Mouse (Mus musculus): ENCODE measurements at regions not wholly inside any gene's neighbourhood (a gene's known extent, or its start where the extent isn't known, plus 50 kb on each side); places are given as distances from the start of the nearest gene placed in this dataset.

DNA sequence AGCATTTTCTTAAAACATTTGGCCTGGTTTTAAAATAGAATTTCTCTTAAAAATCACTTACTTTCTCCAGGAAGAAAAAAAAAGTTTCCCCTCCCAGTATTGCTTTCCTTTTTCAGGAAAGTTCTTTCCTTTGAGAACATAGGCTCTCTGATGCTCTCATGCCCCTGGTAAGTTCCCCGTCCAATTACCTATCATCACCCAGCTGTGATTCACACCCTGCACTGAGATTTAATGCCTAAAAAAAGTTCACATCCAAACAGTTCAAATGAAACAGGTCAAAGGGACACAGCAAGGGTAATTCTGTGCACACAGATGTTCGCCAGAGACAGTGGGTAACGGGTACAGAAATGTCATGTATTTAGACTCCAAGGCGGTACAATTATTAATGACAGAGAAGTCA lies 191.8 kb upstream of the Tll1 start:
- no peaks in the 10 kb centered on the region for H3K36me3 ChIP-seq (replicated peaks)
- no peaks in the 10 kb centered on the region for H3K4me1 ChIP-seq
- no peaks in the 10 kb centered on the region for H3K9me3 ChIP-seq
- H3K27me3 ChIP-seq (ENCODE audit: poor library complexity, severe bottlenecking): no peaks in the 10 kb centered on the region
- WGBS: 84% methylated on average over 4 of the region's 4 CpGs
- DNase-seq (ENCODE audit: extremely low spot score, low spot score): no peak
- H3K4me3 ChIP-seq: no peak overlapping the region
- no peak overlapping the region for H3K27ac ChIP-seq

DNA sequence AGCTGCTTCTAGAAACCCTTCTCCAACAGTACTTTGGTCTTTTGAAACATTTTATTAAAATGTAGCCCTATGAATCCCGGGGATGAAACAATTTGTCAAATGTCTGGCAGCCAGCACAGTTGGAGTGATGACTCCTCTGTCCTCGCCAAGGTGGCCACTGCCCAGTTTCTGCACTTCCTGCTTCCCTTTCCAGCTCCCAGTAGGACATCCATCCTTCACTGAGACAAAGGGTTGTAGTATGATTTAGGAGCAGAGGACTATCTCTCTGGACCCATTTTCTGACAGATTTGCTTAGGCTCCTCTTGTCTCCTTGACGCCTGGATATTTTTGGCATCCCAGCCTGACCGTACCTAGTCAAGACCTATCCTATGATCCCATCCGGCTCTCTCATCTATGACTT lies 189.7 kb upstream of the Tll1 start:
- no peak overlapping the region for H3K4me3 ChIP-seq
- 88% methylated on average over 5 of the region's 5 CpGs for WGBS

DNA sequence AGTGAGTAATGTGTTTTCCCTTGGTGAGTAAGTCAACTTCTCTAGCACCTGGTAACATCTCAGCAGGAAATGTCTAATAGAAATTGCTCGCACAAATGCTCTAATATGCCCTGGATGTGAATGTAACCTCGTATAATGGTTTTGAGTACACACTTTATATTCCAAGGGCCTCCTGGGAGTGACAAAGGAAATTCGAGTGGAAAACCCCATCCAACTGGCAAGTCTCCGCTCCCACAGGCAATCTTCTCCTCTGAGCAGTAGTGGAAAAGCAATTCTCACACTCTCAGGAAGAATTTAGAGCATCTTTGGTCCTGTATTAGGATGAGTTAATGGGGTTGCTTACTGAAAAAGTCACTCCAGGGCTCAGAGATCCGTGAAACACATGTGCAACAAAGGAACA lies 183.4 kb upstream of the Tll1 start:
- no peaks in the 10 kb centered on the region for H3K36me3 ChIP-seq (replicated peaks)
- WGBS: 83% methylated on average over 5 of the region's 5 CpGs
- no peak overlapping the region for H3K4me3 ChIP-seq
- H3K4me1 ChIP-seq: no peaks in the 10 kb centered on the region
- H3K27me3 ChIP-seq (ENCODE audit: poor library complexity, severe bottlenecking): no peaks in the 10 kb centered on the region
- no peak overlapping the region for H3K27ac ChIP-seq
- no peak for DNase-seq (ENCODE audit: extremely low spot score, low spot score)
- H3K9me3 ChIP-seq: no peaks in the 10 kb centered on the region

More for the DNA sequence above, 189.7 kb upstream of the Tll1 start:
- Histone ChIP-seq H3K4me1 (no peaks in the 10 kb centered on the region), H3K36me3 (replicated peaks) (no peaks in the 10 kb centered on the region), H3K9me3 (no peaks in the 10 kb centered on the region), H3K27me3 (ENCODE audit: poor library complexity, severe bottlenecking) (no peaks in the 10 kb centered on the region), H3K27ac (no peak overlapping the region)
- no peak for DNase-seq (ENCODE audit: extremely low spot score, low spot score)

DNA sequence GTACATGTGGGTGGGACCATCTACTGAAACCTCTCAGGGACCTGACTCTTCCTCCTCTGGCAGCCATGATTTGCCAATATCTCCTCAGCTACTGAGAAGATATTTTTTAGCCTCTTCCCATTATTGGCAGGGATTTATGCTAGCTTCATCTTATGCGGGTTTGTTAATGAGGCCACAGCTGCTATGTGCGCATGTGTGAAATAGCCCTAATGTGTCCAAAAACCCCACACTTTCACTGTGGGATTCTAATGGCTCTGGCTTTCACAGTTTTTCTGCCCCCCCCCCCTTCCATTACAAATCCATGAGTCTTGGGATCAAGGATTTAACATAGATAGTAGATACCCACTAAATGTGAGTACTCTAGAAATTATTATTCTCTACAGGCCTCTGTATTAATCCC lies 182.2 kb upstream of the Tll1 start:
- H3K27me3 ChIP-seq (ENCODE audit: poor library complexity, severe bottlenecking): no peaks in the 10 kb centered on the region
- no peak overlapping the region for H3K27ac ChIP-seq
- no peaks in the 10 kb centered on the region for H3K4me1 ChIP-seq
- no peak for DNase-seq (ENCODE audit: extremely low spot score, low spot score)
- no peaks in the 10 kb centered on the region for H3K36me3 ChIP-seq (replicated peaks)
- H3K4me3 ChIP-seq: no peak overlapping the region
- no peaks in the 10 kb centered on the region for H3K9me3 ChIP-seq
- 96% methylated on average over 2 of the region's 2 CpGs for WGBS

DNA sequence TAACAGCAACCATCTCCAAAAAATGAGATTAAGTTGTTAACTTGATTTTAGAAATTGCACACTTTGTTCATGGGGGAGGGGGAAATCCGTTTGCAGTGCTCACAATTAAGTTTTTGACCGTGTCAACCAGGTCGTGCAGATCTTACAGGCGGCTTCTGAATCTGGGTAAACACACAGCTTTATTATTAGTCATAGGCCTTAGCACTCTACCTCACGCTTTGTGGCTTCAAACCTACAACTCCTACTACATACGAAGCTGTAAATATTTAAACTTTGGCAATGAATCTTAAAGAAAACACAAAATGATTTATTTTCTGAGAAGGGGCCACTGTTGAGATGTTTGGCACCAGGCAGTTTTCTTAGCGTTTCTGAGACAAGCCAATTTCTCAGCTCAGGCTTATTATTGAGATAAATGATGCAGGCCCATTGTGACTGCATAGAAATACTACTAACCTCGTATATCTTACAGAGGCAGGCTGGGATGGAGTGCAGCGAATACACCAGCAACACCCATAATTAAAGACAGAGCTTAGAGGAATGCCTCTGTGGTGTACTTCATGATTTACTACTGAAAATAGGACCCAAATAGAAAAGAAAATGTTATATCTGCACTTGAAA lies 173.8 kb upstream of the Tll1 start:
- Histone ChIP-seq H3K27me3 (ENCODE audit: poor library complexity, severe bottlenecking) (no peaks in the 10 kb centered on the region), H3K4me1 (no peaks in the 10 kb centered on the region), H3K4me3 (no peak overlapping the region), H3K9me3 (no peaks in the 10 kb centered on the region), H3K27ac (no peak overlapping the region), H3K36me3 (replicated peaks) (no peaks in the 10 kb centered on the region)
- DNase-seq (ENCODE audit: extremely low spot score, low spot score): no peak
- 90% methylated on average over 9 of the region's 9 CpGs for WGBS

DNA sequence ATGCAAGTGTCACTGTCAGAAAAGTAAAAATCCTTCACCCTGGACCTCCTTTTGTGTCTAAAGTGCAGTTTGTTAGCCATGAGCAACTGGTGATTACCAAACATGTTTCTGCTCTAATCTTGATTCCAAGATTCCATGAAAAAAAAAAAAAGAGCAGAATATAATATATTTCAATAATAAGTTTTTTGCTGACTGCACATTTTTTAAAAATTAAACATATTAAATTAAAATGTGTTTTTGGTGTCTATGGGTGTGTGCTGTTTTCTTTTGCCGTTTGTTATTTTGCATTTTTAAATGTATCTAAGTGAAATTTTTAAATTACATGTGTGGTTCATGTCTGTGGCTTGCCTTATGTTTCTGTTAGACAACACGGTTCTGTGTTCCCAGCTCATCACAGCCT lies 171.8 kb upstream of the Tll1 start:
- no peaks in the 10 kb centered on the region for H3K36me3 ChIP-seq (replicated peaks)
- 88% methylated on average over 2 of the region's 2 CpGs for WGBS

DNA sequence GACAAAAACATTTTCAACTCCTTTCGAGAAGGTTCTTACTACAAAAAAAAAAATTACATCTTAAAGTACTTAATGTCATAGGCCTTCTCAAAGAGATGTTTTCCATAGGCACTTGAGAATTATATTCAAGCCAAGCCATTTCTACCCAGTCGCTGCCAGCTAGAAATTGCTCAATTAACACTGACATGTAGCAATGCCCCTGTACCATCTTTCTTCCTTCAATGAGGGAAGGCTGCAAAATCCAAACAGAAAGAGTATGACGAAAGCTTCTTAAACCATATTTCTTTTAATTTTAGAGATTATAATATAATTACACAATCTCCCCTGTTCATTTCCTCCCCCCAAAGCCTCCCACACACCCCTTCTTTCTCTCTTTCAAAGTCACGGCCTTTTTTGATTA lies 169.4 kb upstream of the Tll1 start:
- Histone ChIP-seq H3K27ac (no peak overlapping the region), H3K9me3 (no peaks in the 10 kb centered on the region), H3K27me3 (ENCODE audit: poor library complexity, severe bottlenecking) (no peaks in the 10 kb centered on the region), H3K4me1 (0 out of 2 replicates have a peak, but pooled peaks cover under 1% of the 10 kb centered on the region), H3K36me3 (replicated peaks) (no peaks in the 10 kb centered on the region), H3K4me3 (no peak overlapping the region)
- 93% methylated on average over 4 of the region's 4 CpGs for WGBS
- no peak for DNase-seq (ENCODE audit: extremely low spot score, low spot score)

More for the DNA sequence above, 171.8 kb upstream of the Tll1 start:
- H3K4me1 ChIP-seq: no peaks in the 10 kb centered on the region
- no peaks in the 10 kb centered on the region for H3K27me3 ChIP-seq (ENCODE audit: poor library complexity, severe bottlenecking)
- no peak overlapping the region for H3K4me3 ChIP-seq
- DNase-seq (ENCODE audit: extremely low spot score, low spot score): no peak
- no peaks in the 10 kb centered on the region for H3K9me3 ChIP-seq
- H3K27ac ChIP-seq: no peak overlapping the region

DNA sequence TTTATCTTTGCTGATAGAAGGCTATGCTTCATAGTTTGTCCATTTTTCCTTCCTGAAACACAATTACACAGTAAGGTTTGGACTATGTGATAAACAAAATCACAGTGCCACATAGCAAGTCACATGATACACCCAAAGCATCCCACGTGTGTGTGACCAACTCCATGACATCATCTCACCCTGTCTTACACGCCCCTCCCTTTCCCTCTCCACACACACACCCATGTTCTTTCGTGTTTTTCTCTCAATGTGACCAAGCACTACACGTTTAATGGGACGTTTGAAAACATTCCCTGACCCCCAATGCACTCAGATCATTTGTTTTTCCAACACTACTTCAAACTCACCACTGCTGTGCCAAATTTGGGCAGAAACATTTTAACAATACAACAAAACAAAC lies 168.9 kb upstream of the Tll1 start:
- peaks cover 6% of the 10 kb centered on the region; the same call in 1 of the 2 replicates for H3K4me1 ChIP-seq
- no peak overlapping the region for H3K27ac ChIP-seq
- no peaks in the 10 kb centered on the region for H3K9me3 ChIP-seq
- H3K27me3 ChIP-seq (ENCODE audit: poor library complexity, severe bottlenecking): no peaks in the 10 kb centered on the region
- no peak overlapping the region for H3K4me3 ChIP-seq
- no peaks in the 10 kb centered on the region for H3K36me3 ChIP-seq (replicated peaks)
- DNase-seq (ENCODE audit: extremely low spot score, low spot score): no peak
- WGBS: 84% methylated on average over 5 of the region's 5 CpGs

DNA sequence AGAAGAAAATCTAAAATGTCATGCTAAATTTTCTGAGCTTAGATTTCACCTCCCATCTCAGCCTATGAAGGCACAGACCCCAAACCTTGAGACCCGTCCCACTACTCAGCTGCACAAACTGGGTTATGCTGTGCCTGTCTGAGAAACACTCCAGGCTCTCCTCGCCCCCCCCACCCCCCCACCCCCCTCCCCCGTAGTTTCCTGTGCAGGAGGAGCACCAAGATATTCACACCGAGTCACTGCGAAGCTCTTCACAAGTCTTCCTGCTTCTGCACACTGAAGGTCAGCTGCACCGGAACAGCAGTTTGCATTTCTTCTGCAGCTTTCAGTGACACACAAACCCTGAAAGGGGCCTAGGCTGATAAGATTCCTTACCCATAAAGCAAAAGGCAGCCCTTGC lies 163.9 kb upstream of the Tll1 start:
- Histone ChIP-seq H3K9me3 (no peaks in the 10 kb centered on the region), H3K27me3 (ENCODE audit: poor library complexity, severe bottlenecking) (no peaks in the 10 kb centered on the region), H3K4me1 (peaks cover 16% of the 10 kb centered on the region), H3K4me3 (no peak overlapping the region), H3K36me3 (replicated peaks) (no peaks in the 10 kb centered on the region), H3K27ac (no peak overlapping the region)
- DNase-seq (ENCODE audit: extremely low spot score, low spot score): no peak
- WGBS: 50% methylated on average over 6 of the region's 6 CpGs

DNA sequence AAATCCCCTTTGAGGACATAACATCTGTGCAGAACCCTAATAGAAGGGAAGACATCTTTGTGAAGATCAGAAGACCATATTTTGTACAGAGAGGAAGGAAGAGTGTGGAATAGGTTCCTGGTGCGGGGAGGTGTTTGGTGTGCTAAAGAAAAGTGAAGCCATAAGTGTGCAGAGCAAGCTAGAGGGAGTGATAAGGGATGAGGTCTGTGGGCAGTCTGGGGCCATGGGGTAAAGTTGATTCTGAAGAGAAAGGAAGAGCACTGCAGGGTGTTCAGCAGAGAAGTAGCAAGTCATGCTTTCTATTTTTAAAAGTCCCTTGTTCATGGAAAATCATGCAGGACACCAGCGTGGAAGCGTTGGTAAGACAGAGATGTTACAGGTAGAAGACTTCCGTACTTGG lies 161.8 kb upstream of the Tll1 start:
- Histone ChIP-seq H3K27ac (no peak overlapping the region), H3K9me3 (no peaks in the 10 kb centered on the region), H3K27me3 (ENCODE audit: poor library complexity, severe bottlenecking) (no peaks in the 10 kb centered on the region), H3K4me1 (peaks cover 16% of the 10 kb centered on the region), H3K36me3 (replicated peaks) (no peaks in the 10 kb centered on the region), H3K4me3 (no peak overlapping the region)
- no peak for DNase-seq (ENCODE audit: extremely low spot score, low spot score)
- 87% methylated on average over 4 of the region's 4 CpGs for WGBS

DNA sequence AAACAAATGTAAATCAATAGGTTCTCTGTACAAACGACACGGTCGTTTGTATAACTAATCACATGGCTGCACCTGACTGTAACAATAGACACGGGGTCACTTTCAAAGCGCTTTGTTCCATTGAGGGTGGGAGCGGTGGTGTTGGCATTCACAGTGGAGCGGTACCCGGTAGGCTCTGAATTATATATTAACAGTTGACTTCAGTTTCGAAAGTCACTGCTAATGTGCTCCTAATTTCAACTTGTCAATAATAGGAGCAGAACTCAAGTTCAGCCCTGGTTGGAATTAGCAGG lies 160.8 kb upstream of the Tll1 start:
- H3K36me3 ChIP-seq (replicated peaks): no peaks in the 10 kb centered on the region
- H3K4me1 ChIP-seq: peaks cover 16% of the 10 kb centered on the region
- H3K27ac ChIP-seq: no peak overlapping the region
- H3K4me3 ChIP-seq: no peak overlapping the region
- no peaks in the 10 kb centered on the region for H3K27me3 ChIP-seq (ENCODE audit: poor library complexity, severe bottlenecking)
- 73% methylated on average over 9 of the region's 9 CpGs for WGBS
- DNase-seq (ENCODE audit: extremely low spot score, low spot score): no peak
- H3K9me3 ChIP-seq: no peaks in the 10 kb centered on the region

DNA sequence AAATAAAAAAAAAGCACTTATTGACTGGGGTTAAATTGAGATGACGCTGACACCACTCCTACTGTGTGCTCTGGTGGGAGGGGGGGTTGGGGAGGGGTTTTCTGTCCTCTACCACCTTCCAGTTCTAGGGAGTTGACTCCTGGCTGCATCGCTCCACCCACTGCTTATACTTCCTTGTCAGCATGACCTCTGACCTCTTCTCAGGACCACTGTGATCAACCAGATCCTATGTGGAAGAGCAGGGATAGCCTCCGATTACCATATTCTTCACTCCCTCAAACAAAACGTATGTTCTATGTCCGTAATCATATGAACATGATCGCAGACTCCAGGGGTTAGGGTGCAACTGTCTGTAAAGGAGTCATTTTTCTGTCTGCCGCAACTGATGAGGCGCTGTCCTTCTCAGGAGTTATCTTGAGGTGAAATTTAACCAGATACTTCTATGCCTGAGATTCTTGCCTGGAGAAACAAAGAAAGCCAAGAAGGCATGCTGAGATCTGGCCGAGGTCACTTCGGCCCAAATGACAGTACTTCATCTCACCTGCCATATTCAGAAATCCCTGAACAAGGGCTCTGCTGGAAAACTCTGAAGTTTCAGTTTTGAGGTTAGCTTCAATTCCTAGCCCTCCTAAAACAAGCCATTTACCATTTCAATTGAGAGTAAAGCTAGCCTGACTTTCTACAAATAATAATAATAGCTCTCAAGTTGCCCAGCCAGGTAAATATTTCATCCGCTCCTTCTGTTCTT lies 160.3 kb upstream of the Tll1 start:
- no peak overlapping the region for H3K4me3 ChIP-seq
- H3K9me3 ChIP-seq: no peaks in the 10 kb centered on the region
- H3K27ac ChIP-seq: no peak overlapping the region
- H3K4me1 ChIP-seq: peaks cover 16% of the 10 kb centered on the region
- no peaks in the 10 kb centered on the region for H3K36me3 ChIP-seq (replicated peaks)
- no peak for DNase-seq (ENCODE audit: extremely low spot score, low spot score)
- no peaks in the 10 kb centered on the region for H3K27me3 ChIP-seq (ENCODE audit: poor library complexity, severe bottlenecking)
- WGBS: 88% methylated on average over 11 of the region's 11 CpGs

DNA sequence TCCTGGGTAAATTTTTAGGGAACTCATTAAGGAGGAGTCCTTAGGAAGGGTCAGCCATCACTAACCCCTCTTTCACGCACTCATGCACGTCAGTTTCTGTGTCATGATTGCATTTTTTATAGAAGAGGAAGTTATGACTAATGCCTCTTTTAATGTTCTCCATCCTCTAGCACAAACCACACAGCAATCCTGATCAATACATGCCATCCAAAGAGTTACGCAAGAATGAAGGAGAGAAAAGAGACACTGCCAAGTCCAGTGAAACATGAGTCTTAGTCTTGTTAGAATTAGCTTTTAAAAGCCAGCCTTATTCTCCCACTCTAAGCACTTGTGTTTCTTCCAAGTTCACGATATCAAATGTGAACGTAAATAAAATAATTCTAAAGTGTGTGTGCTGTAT lies 151.0 kb upstream of the Tll1 start:
- Histone ChIP-seq H3K4me3 (no peak overlapping the region), H3K36me3 (replicated peaks) (no peaks in the 10 kb centered on the region), H3K9me3 (no peaks in the 10 kb centered on the region), H3K4me1 (no peaks in the 10 kb centered on the region), H3K27ac (no peak overlapping the region), H3K27me3 (ENCODE audit: poor library complexity, severe bottlenecking) (no peaks in the 10 kb centered on the region)
- WGBS: 94% methylated on average over 5 of the region's 5 CpGs
- DNase-seq (ENCODE audit: extremely low spot score, low spot score): no peak

Data from forebrain, embryonic 10.5 days (tissue).